Mouse (Mus musculus) midbrain, embryonic 15.5 days (tissue): Measurements from ENCODE around the gene Pds5a. TPM values are rescaled to one million over a fixed set of nuclear protein-coding genes. Genes with fewer than 3 reads are reported as not detected.
"Not testable (repeated sequence)": the region's sequence is repeated elsewhere in the genome, so short reads cannot be mapped to it uniquely, and the experiment has no call there.

Experiments
- ATAC-seq: fragments of 200-750 bp; cut with Nextera tagmentation; replicated peaks from 2 replicates; pipeline ENCODE4 v1.8.0; 2017; ENCODE audit warnings: moderate TSS enrichment
- H3K27ac ChIP-seq: fragments of 300-500 bp; sonication (generic); 2 replicates; pipeline ENCODE4 v1.5.1; 2015; ENCODE audit warnings: mild to moderate bottlenecking, inconsistent platforms
- H3K27me3 ChIP-seq: fragments of 300-500 bp; sonication (generic); replicated peaks from 2 replicates; pipeline ENCODE4 v1.6.1; 2015; ENCODE audit warnings: inconsistent platforms
- H3K36me3 ChIP-seq: fragments of 300-500 bp; sonication (generic); replicated peaks from 2 replicates; pipeline ENCODE4 v1.6.1; 2015; ENCODE audit warnings: inconsistent platforms
- H3K4me1 ChIP-seq: fragments of 300-500 bp; sonication (generic); 2 replicates; pipeline ENCODE4 v1.6.1; 2015; ENCODE audit warnings: inconsistent platforms
- H3K4me2 ChIP-seq: fragments of 300-500 bp; sonication (generic); 2 replicates; pipeline ENCODE4 v1.6.1; 2015; ENCODE audit warnings: inconsistent platforms, mild to moderate bottlenecking, moderate library complexity
- H3K4me3 ChIP-seq: fragments of 300-500 bp; sonication (generic); 2 replicates; pipeline ENCODE4 v1.5.1; 2015; ENCODE audit warnings: mild to moderate bottlenecking, inconsistent platforms
- H3K9ac ChIP-seq: fragments of 300-500 bp; sonication (generic); 2 replicates; pipeline ENCODE4 v1.6.1; 2015; ENCODE audit warnings: mild to moderate bottlenecking, inconsistent platforms
- H3K9me3 ChIP-seq: fragments of 300-500 bp; sonication (generic); 2 replicates; pipeline ENCODE4 v1.6.1; 2016; ENCODE audit warnings: inconsistent platforms
- WGBS: fragments of 180-500 bp; shearing (Covaris S2); methylation state at CpG from one replicate; pipeline ENCODE4 v1.1.7; 2015; ENCODE audit warnings: mixed read lengths; 5-methylcytosine and 5-hydroxymethylcytosine counted together
- polyA plus RNA-seq: library from polyadenylated mRNA; unstranded; fragments of >200 nt; fragmentation: Nextera tagmentation; extraction: Ambion mirVana; gene quantifications from 2 replicates; pipeline ENCODE4 v1.2.1, GENCODE M21; 2015

Pds5a gene
- polyA plus RNA-seq, 1 experiment from 2014 or later = 45.1 TPM

DNA sequence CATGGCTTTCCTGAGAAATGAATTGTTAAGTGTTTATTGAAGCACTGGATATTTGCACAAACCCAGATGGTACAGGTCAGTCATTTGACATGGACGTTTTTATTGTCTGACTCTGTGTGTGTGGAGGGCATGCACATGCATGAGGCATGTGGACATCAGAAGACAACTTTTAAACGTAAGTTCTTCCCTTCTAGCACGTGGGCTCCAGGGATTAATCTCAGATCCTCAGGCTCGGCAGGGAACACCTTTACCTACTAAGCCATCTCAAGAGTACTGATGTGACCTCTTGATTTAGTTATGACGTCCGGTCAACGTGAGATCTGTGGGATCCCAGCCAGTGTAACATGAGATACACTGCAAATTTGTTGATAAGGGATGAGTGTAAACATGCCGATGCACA lies 12.2 kb upstream of the Pds5a start:
- no peaks in the 10 kb centered on the region for H3K4me1 ChIP-seq
- H3K27me3 ChIP-seq = no peaks in the 10 kb centered on the region
- ATAC-seq = no peak
- 70% methylated on average over 8 of the region's 8 CpGs for WGBS
- H3K4me3 ChIP-seq = no peak overlapping the region
- H3K36me3 ChIP-seq = no peaks in the 10 kb centered on the region
- H3K27ac ChIP-seq = no peak overlapping the region
- H3K4me2 ChIP-seq = no peak overlapping the region
- no peaks in the 10 kb centered on the region for H3K9me3 ChIP-seq
- H3K9ac ChIP-seq = no peak overlapping the region

GRCm38 (mm10) chr5:65706979-65707378 lies 8.9 kb upstream of the Pds5a start:
- Histone ChIP-seq H3K4me1 (no peaks in the 10 kb centered on the region), H3K4me2 (no peak overlapping the region), H3K4me3 (no peak overlapping the region), H3K9ac (no peak overlapping the region), H3K9me3 (no peaks in the 10 kb centered on the region), H3K27me3 (no peaks in the 10 kb centered on the region), H3K27ac (no peak overlapping the region), H3K36me3 (no peaks in the 10 kb centered on the region)
- ATAC-seq = no peak
- WGBS = 78% methylated on average over 5 of the region's 5 CpGs

DNA sequence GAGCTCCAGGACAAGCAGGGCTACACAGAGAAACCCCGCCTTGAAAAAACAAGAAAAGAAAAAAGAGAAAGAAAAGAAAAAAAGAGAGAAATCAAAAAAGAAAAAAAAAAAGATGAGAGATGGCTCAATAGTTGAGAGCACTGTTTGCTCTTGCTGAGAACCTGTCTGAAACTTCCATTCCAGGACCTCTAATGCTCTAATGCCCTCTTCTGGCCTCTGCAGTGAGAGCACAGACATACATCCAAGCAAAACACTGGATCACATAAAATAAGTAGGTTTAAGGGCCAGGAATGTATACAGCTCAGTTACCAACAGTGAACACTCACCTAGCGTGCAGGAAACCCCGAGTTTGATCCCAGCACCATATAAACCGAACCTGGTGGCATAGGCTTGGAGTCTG lies 8.1 kb upstream of the Pds5a start:
- Histone ChIP-seq H3K4me1 (no peaks in the 10 kb centered on the region), H3K36me3 (no peaks in the 10 kb centered on the region), H3K4me2 (no peak overlapping the region), H3K27me3 (no peaks in the 10 kb centered on the region), H3K4me3 (no peak overlapping the region), H3K9ac (no peak overlapping the region), H3K27ac (no peak overlapping the region), H3K9me3 (no peaks in the 10 kb centered on the region)
- no peak for ATAC-seq
- WGBS = 82% methylated on average over 4 of the region's 4 CpGs

GRCm38 (mm10) chr5:65704765-65705678 lies 6.9 kb upstream of the Pds5a start:
- Histone ChIP-seq H3K9ac (no peak overlapping the region), H3K9me3 (no peaks in the 10 kb centered on the region), H3K4me1 (no peaks in the 10 kb centered on the region), H3K4me3 (no peak overlapping the region), H3K27ac (no peak overlapping the region), H3K36me3 (no peaks in the 10 kb centered on the region), H3K4me2 (no peak overlapping the region), H3K27me3 (no peaks in the 10 kb centered on the region)
- 79% methylated on average over 12 of the region's 12 CpGs for WGBS
- no peak for ATAC-seq

GRCm38 (mm10) chr5:65703261-65703660 lies 5.2 kb upstream of the Pds5a start:
- H3K4me1 ChIP-seq = peaks cover 6% of the 10 kb centered on the region
- H3K9ac ChIP-seq = no peak overlapping the region
- no peaks in the 10 kb centered on the region for H3K9me3 ChIP-seq
- H3K4me2 ChIP-seq = no peak overlapping the region
- H3K27me3 ChIP-seq = no peaks in the 10 kb centered on the region
- H3K4me3 ChIP-seq = no peak overlapping the region
- no peak for ATAC-seq
- H3K36me3 ChIP-seq = no peaks in the 10 kb centered on the region
- WGBS = 68% methylated on average over 9 of the region's 9 CpGs
- H3K27ac ChIP-seq = no peak overlapping the region

- Histone ChIP-seq H3K9me3 (no peaks in the 10 kb centered on the region), H3K4me3 (no peak overlapping the region), H3K4me1 (peaks cover 21% of the 10 kb centered on the region), H3K4me2 (no peak overlapping the region), H3K9ac (no peak overlapping the region), H3K27ac (no peak overlapping the region), H3K27me3 (no peaks in the 10 kb centered on the region), H3K36me3 (no peaks in the 10 kb centered on the region)
- 78% methylated on average over 5 of the region's 5 CpGs for WGBS
- no peak for ATAC-seq
Measured at GRCm38 (mm10) chr5:65700102-65700501, 2.0 kb upstream of the Pds5a start.

DNA sequence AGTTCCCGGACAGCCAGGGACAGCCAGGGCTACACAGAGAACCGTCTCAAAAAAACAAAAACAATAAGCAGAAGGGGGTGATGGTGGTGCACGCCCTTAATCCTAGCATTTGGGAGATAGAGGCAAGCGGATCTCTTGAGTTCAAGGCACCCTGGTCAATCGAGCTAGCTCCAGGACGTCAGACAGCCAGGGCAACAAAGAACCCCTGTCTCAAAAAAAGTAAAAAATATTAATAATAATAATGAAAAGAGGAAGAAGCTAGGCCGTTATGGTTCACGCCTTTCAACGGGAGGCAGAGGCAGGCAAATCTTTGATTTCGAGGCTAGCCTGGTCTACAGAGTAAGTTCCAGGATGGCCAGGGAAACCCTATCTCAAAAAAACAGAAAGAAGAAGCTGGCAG lies 1.1 kb upstream of the Pds5a start:
- Histone ChIP-seq H3K27ac (no peak overlapping the region; the same call in 1 of the 2 replicates), H3K9ac (peak overlapping the region; percentile 88; the same call in 1 of the 2 replicates), H3K27me3 (no peaks in the 10 kb centered on the region), H3K4me2 (peak overlapping the region; percentile 58), H3K4me1 (peaks cover 27% of the 10 kb centered on the region), H3K9me3 (no peaks in the 10 kb centered on the region), H3K4me3 (peak overlapping the region; percentile 95; the same call in 1 of the 2 replicates), H3K36me3 (no peaks in the 10 kb centered on the region)
- ATAC-seq = no peak
- 64% methylated on average over 10 of the region's 10 CpGs for WGBS

DNA sequence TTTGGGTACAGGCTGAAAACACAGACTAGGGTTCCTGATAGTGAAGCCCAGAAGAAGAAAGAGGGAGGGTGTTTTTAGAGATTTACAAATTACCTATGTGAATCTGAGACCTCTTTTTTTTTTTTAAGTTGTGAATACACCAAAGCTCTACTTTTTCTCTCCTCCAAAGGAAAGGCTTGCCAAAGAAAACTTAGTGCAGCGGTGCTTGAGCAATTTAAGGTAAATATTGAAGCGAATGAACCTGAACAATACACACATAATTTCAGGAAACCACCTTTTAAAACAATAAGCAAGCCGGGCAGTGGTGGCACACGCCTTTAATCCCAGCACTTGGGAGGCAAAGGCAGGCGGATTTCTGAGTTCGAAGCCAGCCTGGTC lies 675 bp upstream of the Pds5a start:
- ATAC-seq = no peak

DNA sequence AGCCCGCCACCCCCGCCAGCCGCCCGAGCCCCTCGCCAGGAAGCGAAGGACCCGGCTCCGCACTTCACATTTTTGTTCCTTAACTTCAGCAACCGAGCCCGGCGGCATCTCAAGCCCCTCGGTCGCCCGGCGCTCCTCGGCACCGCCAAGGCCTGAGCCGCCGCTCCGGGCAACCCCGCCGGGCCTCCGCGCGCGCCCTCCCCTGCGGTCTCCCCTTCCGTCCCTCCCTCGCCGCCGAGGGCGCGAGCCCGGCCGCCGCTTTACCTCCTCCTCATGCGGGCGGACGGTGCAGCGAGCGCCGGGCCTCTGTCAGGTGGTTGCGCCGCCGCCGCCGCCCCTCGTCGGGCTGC lies 612 bp downstream of the Pds5a start:
- Histone ChIP-seq H3K4me1 (peaks cover 27% of the 10 kb centered on the region), H3K27me3 (no peaks in the 10 kb centered on the region), H3K4me3 (peak overlapping the region; percentile 95), H3K4me2 (peak overlapping the region; percentile 58), H3K27ac (peak overlapping the region; percentile 95), H3K9ac (peak overlapping the region; percentile 88), H3K9me3 (no peaks in the 10 kb centered on the region), H3K36me3 (no peaks in the 10 kb centered on the region)
- under 1% methylated on average over 31 of the region's 49 CpGs for WGBS
- peak; percentile 76; the same call in 1 of the 2 replicates for ATAC-seq

More for the DNA sequence above, 675 bp upstream of the Pds5a start:
- H3K4me2 ChIP-seq = peak overlapping the region; percentile 58
- peak overlapping the region; percentile 95 for H3K4me3 ChIP-seq
- 20% methylated on average over 6 of the region's 6 CpGs for WGBS
- peak overlapping the region; percentile 95 for H3K27ac ChIP-seq
- peaks cover 27% of the 10 kb centered on the region for H3K4me1 ChIP-seq
- peak overlapping the region; percentile 88; the same call in 1 of the 2 replicates for H3K9ac ChIP-seq
- H3K9me3 ChIP-seq = no peaks in the 10 kb centered on the region
- H3K27me3 ChIP-seq = no peaks in the 10 kb centered on the region
- H3K36me3 ChIP-seq = no peaks in the 10 kb centered on the region

GRCm38 (mm10) chr5:65696821-65697485 lies 1.1 kb downstream of the Pds5a start:
- H3K4me2 ChIP-seq = peak overlapping the region; percentile 58
- peak; percentile 43 for ATAC-seq

GRCm38 (mm10) chr5:65694076-65694475 lies 4.0 kb downstream of the Pds5a start:
- not testable (repeated sequence) for H3K9me3 ChIP-seq, H3K4me2 ChIP-seq, H3K36me3 ChIP-seq, ATAC-seq, H3K27ac ChIP-seq, H3K4me3 ChIP-seq, H3K9ac ChIP-seq, H3K27me3 ChIP-seq
- 100% methylated on average over 2 of the region's 3 CpGs for WGBS
- H3K4me1 ChIP-seq = peaks cover 26% of the 10 kb centered on the region

More at GRCm38 (mm10) chr5:65696821-65697485, 1.1 kb downstream of the Pds5a start:
- Histone ChIP-seq H3K4me3 (peak overlapping the region; percentile 95), H3K36me3 (no peaks in the 10 kb centered on the region), H3K27ac (peak overlapping the region; percentile 95), H3K9ac (peak overlapping the region; percentile 88), H3K27me3 (no peaks in the 10 kb centered on the region), H3K4me1 (peaks cover 27% of the 10 kb centered on the region), H3K9me3 (no peaks in the 10 kb centered on the region)
- under 1% methylated on average over 57 of the region's 58 CpGs for WGBS

- Histone ChIP-seq H3K4me3 (no peak overlapping the region), H3K4me2 (no peak overlapping the region), H3K9me3 (no peaks in the 10 kb centered on the region), H3K9ac (no peak overlapping the region), H3K27me3 (no peaks in the 10 kb centered on the region), H3K27ac (no peak overlapping the region), H3K36me3 (no peaks in the 10 kb centered on the region), H3K4me1 (peaks cover 21% of the 10 kb centered on the region)
- no peak for ATAC-seq
Measured at GRCm38 (mm10) chr5:65693018-65693417, 5.1 kb downstream of the Pds5a start.
